Mouse (Mus musculus) ES-E14 (cell line): ENCODE measurements at regions not wholly inside any gene's neighbourhood (a gene's known extent, or its start where the extent isn't known, plus 50 kb on each side); places are given as distances from the start of the nearest gene placed in this dataset.

Source experiments
- DNase-seq: peaks from one replicate; pipeline ENCODE4 v3.0.0-alpha.2; 2013; ENCODE audit warnings: low read depth, low spot score
- H3K27ac ChIP-seq: 2 replicates; pipeline ENCODE4 v1.5.1; 2012; ENCODE audit warnings: low read depth, mild to moderate bottlenecking, low read length, moderate library complexity, mixed read lengths; ENCODE audit not compliant: poor library complexity, insufficient read depth, severe bottlenecking
- H3K36me3 ChIP-seq: 2 replicates; pipeline ENCODE4 v1.6.1; 2012; ENCODE audit warnings: mild to moderate bottlenecking, low read length, moderate library complexity, mixed read lengths; ENCODE audit not compliant: control insufficient read depth, poor library complexity, insufficient read depth, severe bottlenecking
- H3K4me1 ChIP-seq, 2 experiments: fragments of 150-350 bp in 1 of 2; sonication (generic) in 1 of 2; 2 replicates each; pipeline ENCODE4 v1.6.1; 2012; ENCODE audit warnings: low read length in 2 of 2, mild to moderate bottlenecking in 1 of 2, mixed read lengths in 1 of 2; ENCODE audit not compliant: control insufficient read depth in 2 of 2, insufficient read depth in 2 of 2, poor library complexity in 1 of 2
- H3K4me3 ChIP-seq, 2 experiments: fragments of 150-350 bp in 1 of 2; sonication (generic) in 1 of 2; 2 replicates each; pipeline ENCODE4 v1.5.1; 2012; ENCODE audit warnings: low read length in 2 of 2, low read depth in 1 of 2, mild to moderate bottlenecking in 1 of 2, mixed read lengths in 1 of 2; ENCODE audit not compliant: insufficient read depth in 1 of 2, poor library complexity in 1 of 2, severe bottlenecking in 1 of 2
- H3K9ac ChIP-seq: 2 replicates; pipeline ENCODE4 v1.6.1; 2012; ENCODE audit warnings: low read depth, mild to moderate bottlenecking, low read length, mixed read lengths; ENCODE audit not compliant: poor library complexity, insufficient read depth, severe bottlenecking
- H3K9me3 ChIP-seq: fragments of 150-350 bp; sonication (generic); 2 replicates; pipeline ENCODE4 v1.6.1; 2012; ENCODE audit warnings: low read depth, mild to moderate bottlenecking, low read length; ENCODE audit not compliant: control insufficient read depth, insufficient read depth
- CHD2 ChIP-seq: IDR thresholded peaks from 2 replicates; pipeline ENCODE4 v1.6.1; 2014; ENCODE audit warnings: mild to moderate bottlenecking, low read depth, low read length, inconsistent platforms
- HCFC1 ChIP-seq: IDR thresholded peaks from 2 replicates; pipeline ENCODE4 v1.6.1; 2012; ENCODE audit warnings: low read length, inconsistent platforms, borderline replicate concordance; ENCODE audit not compliant: insufficient read depth
- MAFK ChIP-seq: IDR thresholded peaks from 2 replicates; pipeline ENCODE4 v1.6.1; 2014; ENCODE audit warnings: mild to moderate bottlenecking, low read depth, low read length, inconsistent platforms; ENCODE audit not compliant: insufficient read depth
- ZC3H11A ChIP-seq: IDR thresholded peaks from 2 replicates; pipeline ENCODE4 v1.6.1; 2012; ENCODE audit warnings: low read depth, mild to moderate bottlenecking, inconsistent platforms, low read length, borderline replicate concordance
- ZNF384 ChIP-seq: IDR thresholded peaks from 2 replicates; pipeline ENCODE4 v1.6.1; 2012; ENCODE audit warnings: low read depth, low read length, inconsistent platforms
- in situ Hi-C, 2 experiments: fragments of 600-800 bp; cut with MboI; formaldehyde crosslinking; loops; one replicate each; pipeline ENCODE4 v1.15.1; 2025; ENCODE audit warnings: low sequenced_read_pairs in 2 of 2, inconsistent platforms in 1 of 2; ENCODE audit not compliant: unreplicated experiment in 2 of 2

DNA sequence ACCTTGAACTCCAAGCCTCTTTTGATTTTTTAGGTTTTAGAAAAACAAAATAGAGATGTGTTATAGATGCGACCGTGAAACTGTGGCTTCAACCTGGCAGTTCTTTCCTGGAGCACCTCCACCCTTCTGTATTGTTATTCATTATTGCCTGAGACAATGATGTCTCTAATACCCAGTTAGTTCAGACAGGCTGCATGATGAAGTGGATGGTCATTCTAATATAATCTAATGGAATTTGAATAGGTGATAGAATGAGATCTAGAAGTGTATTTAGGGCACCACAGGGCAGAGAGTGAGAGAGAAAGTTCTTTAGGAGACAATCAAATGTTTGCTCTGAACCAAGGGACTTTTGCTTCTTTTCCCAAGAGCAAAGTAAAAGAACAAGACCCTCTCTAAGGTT lies 560.6 kb downstream of the Plcl1 start:
- in situ Hi-C loops, result no loop called here

DNA sequence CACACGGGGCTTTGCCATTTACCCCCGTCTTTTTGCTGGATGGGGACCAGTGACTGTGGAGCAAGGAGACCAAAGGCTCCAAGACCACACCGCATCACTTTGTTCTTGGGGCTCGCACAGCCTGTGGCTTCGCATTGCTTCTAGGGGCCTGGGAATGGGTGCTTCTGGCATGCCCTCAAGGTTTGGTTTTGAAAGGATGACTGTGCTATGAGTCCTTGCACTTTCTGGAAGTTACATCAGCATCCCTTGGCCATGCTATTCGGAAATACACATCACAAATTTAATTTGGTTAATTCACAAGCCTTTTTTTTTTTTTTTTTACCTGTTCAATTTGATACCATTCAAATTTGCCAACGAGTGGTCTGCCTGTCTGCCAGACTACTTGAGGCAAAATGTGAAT lies 562.1 kb downstream of the Plcl1 start:
- no peaks in the 10 kb centered on the region for H3K4me1 ChIP-seq
- no peaks in the 10 kb centered on the region for H3K36me3 ChIP-seq
- H3K9me3 ChIP-seq, result no peaks in the 10 kb centered on the region
- no peak overlapping the region for H3K9ac ChIP-seq
- H3K27ac ChIP-seq, result no peak overlapping the region
- no peak for TF ChIP-seq HCFC1
- TF ChIP-seq ZC3H11A, result no peak
- no peak for TF ChIP-seq ZNF384
- no peak for TF ChIP-seq MAFK
- TF ChIP-seq CHD2, result no peak
- H3K4me3 ChIP-seq, result no peak overlapping the region
- in situ Hi-C loops, result no loop called here
- DNase-seq, result no peak

More for the DNA sequence above, 560.6 kb downstream of the Plcl1 start:
- H3K4me1 ChIP-seq, result no peaks in the 10 kb centered on the region
- H3K27ac ChIP-seq, result no peak overlapping the region
- no peak overlapping the region for H3K4me3 ChIP-seq
- H3K9ac ChIP-seq, result no peak overlapping the region
- DNase-seq, result peak; percentile 12
- H3K36me3 ChIP-seq, result no peaks in the 10 kb centered on the region
- TF ChIP-seq HCFC1 (no peak), MAFK (no peak), CHD2 (no peak), ZNF384 (no peak), ZC3H11A (no peak)
- H3K9me3 ChIP-seq, result no peaks in the 10 kb centered on the region

DNA sequence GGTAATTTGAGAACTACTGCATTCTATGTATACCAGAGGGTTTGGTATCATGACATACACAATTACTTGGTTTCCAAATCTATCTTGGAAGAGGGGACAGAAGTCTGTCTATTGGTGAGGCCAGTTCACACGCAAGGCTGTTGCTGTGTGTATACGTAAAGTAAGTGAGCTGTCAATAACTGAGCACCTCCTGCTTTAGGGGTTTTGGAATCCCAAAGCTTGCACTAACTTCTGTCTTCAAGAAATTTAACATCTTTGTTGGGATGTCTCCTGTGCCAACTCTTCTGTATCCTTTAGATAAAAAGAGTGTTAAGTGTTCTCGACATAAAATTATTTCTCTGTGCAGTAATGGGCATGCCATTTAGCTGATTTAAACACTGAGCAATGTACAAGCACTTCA lies 572.1 kb downstream of the Plcl1 start:
- no peak overlapping the region for H3K4me3 ChIP-seq
- H3K4me1 ChIP-seq, result no peaks in the 10 kb centered on the region
- DNase-seq, result no peak
- TF ChIP-seq ZC3H11A, result no peak
- no peak overlapping the region for H3K9ac ChIP-seq
- in situ Hi-C loops, result no loop called here
- H3K9me3 ChIP-seq, result no peaks in the 10 kb centered on the region
- H3K36me3 ChIP-seq, result no peaks in the 10 kb centered on the region
- no peak overlapping the region for H3K27ac ChIP-seq

DNA sequence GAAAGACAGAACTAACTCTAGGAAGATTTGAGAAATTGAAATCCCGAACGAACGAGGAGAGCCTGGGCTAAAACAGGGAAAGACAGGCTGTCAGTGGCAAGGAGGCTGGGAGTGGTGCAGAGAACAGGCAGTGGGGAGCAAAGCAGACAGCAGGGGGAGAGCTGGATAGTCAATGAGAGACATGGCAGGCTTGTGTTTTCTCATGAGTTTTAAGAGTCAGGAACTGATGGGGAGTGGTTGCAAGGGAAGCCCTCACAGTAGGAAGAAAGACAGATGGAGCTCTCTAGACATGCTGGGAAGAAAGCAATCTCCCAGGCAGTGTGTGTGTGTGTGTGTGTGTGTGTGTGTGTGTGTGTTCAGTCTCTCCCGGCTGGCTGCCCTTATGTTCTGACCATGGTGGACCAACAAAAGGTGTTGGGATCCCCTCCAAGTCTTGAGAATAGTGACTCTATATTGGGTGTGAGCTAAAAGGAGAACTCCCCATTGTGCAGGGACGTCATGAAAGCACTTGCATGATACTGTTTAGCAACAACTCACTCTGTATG lies 577.9 kb downstream of the Plcl1 start:
- no peaks in the 10 kb centered on the region for H3K36me3 ChIP-seq
- H3K9ac ChIP-seq, result no peak overlapping the region
- no peak overlapping the region for H3K27ac ChIP-seq
- H3K4me3 ChIP-seq, result no peak overlapping the region
- in situ Hi-C loops, result no loop called here
- no peak for DNase-seq
- no peak for TF ChIP-seq MAFK
- TF ChIP-seq HCFC1, result no peak
- no peak for TF ChIP-seq CHD2
- no peak for TF ChIP-seq ZC3H11A
- TF ChIP-seq ZNF384, result no peak
- no peaks in the 10 kb centered on the region for H3K9me3 ChIP-seq
- no peaks in the 10 kb centered on the region for H3K4me1 ChIP-seq

DNA sequence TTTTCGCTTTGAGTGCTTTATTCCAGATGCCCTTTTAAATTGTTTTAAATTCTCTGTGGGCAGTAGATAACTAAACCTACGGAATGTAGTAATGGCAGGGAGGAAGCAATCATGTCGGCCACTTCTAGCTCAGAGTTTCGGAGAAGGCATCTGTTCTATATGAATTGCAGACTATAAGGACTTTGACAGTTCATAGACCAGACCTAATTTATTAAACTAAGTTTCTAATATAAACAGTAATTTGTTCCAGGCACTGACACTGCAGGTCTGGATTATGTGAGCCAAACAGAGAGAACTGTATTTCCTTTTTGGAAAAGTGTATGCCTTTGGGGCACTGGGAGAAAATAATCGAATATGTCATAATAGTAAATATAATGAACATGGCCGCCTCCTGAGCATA lies 591.4 kb downstream of the Plcl1 start:
- Histone ChIP-seq H3K4me1 (no peaks in the 10 kb centered on the region), H3K9ac (no peak overlapping the region), H3K4me3 (no peak overlapping the region), H3K27ac (no peak overlapping the region), H3K36me3 (no peaks in the 10 kb centered on the region), H3K9me3 (no peaks in the 10 kb centered on the region)
- TF ChIP-seq ZNF384, result no peak
- no peak for TF ChIP-seq CHD2
- TF ChIP-seq HCFC1, result no peak
- TF ChIP-seq ZC3H11A, result no peak
- TF ChIP-seq MAFK, result no peak
- in situ Hi-C loops, result no loop called here
- no peak for DNase-seq
